Mouse (Mus musculus) bone marrow, adult 2 months (tissue): ENCODE data around the gene Dbh. TPM values are rescaled to one million over a fixed set of nuclear protein-coding genes. Genes with fewer than 3 reads are reported as not detected.

ENCODE experiments used
- H3K27ac ChIP-seq: fragments of 200-500 bp; 2 replicates; pipeline ENCODE4 v1.5.1; 2012; ENCODE audit warnings: low read depth, mild to moderate bottlenecking, control low read depth, inconsistent platforms, low read length; ENCODE audit not compliant: control insufficient read depth, poor library complexity, insufficient read depth
- H3K4me1 ChIP-seq: fragments of 200-500 bp; 2 replicates; pipeline ENCODE4 v1.6.1; 2011; ENCODE audit warnings: low read length; ENCODE audit not compliant: control insufficient read depth, insufficient read depth
- H3K4me3 ChIP-seq: fragments of 200-500 bp; replicated peaks from 2 replicates; pipeline ENCODE3; 2011; ENCODE audit warnings: mild to moderate bottlenecking, low read depth, low read length, control low read depth; ENCODE audit not compliant: control insufficient read depth
- CTCF ChIP-seq: fragments of 200-500 bp; IDR thresholded peaks from 2 replicates; pipeline ENCODE4 v1.5.1; 2011; ENCODE audit warnings: low read length, control low read depth; ENCODE audit not compliant: control insufficient read depth, insufficient read depth
- POLR2A ChIP-seq: fragments of 200-500 bp; IDR thresholded peaks from 2 replicates; pipeline ENCODE4 v1.6.1; 2011; ENCODE audit warnings: low read depth, mild to moderate bottlenecking, control low read depth, low read length, borderline replicate concordance; ENCODE audit not compliant: control insufficient read depth
- WGBS: fragments of 180-500 bp; shearing (Covaris S2); methylation state at CpG from one replicate; pipeline ENCODE4 v1.1.7; 2018; 5-methylcytosine and 5-hydroxymethylcytosine counted together
- polyA plus RNA-seq: library from polyadenylated mRNA; stranded (reverse); fragments of >200 nt; gene quantifications from 2 replicates; pipeline ENCODE4 v1.2.4, GENCODE M21; 2011; ENCODE audit warnings: low replicate concordance; ENCODE audit not compliant: missing spikeins, insufficient read depth, insufficient read length

Dbh gene
- polyA plus RNA-seq, 1 experiment = not detected

DNA sequence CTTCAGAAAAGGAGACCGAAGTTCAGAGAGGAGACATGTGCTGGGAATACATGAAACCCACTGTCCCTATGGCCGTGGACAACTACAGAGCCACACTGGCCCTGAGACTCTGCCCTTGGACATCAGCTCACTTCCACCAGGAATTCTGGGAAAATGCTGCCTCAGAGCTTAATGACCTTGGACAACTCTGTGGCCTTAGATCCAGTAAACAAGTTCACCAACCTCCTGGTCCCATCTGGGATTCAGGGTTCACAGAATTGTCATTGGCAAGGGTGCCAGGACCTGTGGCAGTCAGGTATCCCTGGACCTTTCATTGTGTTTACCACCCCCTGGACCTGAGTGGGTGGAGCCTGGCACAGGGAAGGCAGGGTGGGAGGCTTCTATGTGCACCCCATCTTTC lies 50.5 kb downstream of the Dbh start:
- WGBS = 75% methylated on average over 2 of the region's 2 CpGs
- TF ChIP-seq CTCF (no peak), POLR2A (no peak)

DNA sequence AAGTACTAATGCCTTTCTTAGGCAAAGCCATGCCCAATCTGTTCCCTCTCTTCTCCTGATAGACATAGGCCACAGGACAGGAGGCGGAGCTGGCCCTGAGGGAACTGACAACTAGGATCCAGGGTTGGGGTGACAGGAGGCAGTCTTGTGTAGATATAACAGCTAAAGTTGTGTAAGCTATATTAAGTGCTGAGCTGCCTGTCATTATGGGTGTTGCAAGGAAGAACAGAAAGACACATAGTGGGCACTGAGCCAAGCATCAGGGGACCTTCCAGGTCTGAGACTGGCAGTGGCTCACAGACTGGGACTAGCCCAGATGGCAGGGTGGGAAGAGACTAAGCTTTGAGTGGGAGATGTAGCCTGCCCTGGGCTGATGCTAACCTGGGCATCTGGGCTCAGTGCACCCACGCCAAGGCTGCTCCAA lies 53.1 kb downstream of the Dbh start:
- 68% methylated on average over 2 of the region's 2 CpGs for WGBS
- TF ChIP-seq CTCF = no peak
- no peak for TF ChIP-seq POLR2A
- Histone ChIP-seq H3K4me3 (no peak overlapping the region), H3K27ac (no peak overlapping the region), H3K4me1 (no peaks in the 10 kb centered on the region)

More for the DNA sequence above, 50.5 kb downstream of the Dbh start:
- H3K27ac ChIP-seq = no peak overlapping the region
- peaks cover 2% of the 10 kb centered on the region for H3K4me1 ChIP-seq
- H3K4me3 ChIP-seq = no peak overlapping the region

DNA sequence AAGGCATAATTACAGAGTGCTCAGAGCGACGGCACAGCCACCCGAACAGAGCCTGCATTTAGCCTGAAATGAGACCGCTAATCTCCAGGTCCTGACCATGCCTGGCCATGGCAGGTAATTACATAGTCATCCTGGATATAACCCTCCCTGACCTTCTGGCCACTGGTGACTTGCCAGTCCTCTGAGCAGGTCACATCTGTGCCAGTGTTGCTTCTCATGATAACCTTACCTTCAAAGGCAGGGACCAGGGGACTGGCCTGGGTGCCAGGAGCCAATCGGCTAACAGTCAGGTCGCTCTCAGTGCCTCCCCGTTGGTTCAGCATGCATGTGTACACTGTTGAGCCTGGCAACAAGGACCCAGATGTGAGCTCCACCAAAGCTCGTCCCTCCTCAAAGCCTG lies 53.5 kb downstream of the Dbh start:
- Histone ChIP-seq H3K4me3 (no peak overlapping the region), H3K4me1 (no peaks in the 10 kb centered on the region), H3K27ac (no peak overlapping the region)
- TF ChIP-seq CTCF (no peak), POLR2A (no peak)
- 86% methylated on average over 8 of the region's 8 CpGs for WGBS

DNA sequence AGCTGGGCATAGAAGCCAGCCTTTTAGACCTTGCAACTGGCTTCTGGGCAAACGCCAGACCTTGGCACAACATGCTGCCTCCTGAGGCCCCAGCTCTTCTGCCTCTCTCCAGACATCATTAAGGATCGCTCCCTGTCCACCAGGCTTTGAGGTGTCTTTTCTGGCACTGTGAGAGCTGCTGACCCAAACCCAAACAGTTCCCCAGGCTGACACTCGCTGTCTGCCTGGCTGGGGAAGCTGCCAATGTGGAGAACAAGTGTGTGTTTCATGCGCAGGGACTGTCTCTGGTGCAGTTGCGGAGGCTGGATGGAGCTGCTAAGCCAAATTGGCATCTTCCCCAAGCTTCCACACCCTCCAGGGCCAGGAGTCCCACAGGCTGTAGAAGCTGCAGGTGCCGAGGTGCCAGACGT lies 58.0 kb downstream of the Dbh start:
- no peak overlapping the region for H3K4me3 ChIP-seq
- WGBS = 79% methylated on average over 7 of the region's 7 CpGs
- H3K27ac ChIP-seq = no peak overlapping the region
- TF ChIP-seq CTCF (no peak), POLR2A (no peak)
- H3K4me1 ChIP-seq = no peaks in the 10 kb centered on the region

DNA sequence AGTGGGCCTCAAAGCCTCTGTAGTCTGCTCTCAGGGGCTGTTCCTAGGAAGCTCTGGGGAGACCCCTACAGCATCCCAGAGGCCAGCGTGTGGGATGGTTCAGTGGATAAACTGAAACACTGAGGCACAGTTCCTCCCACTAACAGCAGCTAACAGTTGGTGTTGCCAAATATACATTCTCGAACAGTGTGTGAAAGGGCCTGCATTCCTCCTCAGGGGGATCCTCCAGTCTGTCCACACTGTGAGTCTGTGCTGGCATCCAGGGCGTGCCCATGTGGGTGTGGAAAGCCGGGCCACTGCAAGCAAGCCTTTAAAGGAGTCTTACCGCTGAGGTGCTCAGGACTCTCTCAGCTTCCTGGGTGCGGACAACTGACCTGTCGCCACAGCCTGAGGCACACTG lies 61.5 kb downstream of the Dbh start:
- no peak overlapping the region for H3K27ac ChIP-seq
- H3K4me3 ChIP-seq = no peak overlapping the region
- no peak for TF ChIP-seq POLR2A
- TF ChIP-seq CTCF = no peak
- no peaks in the 10 kb centered on the region; the same call in 1 of the 2 replicates for H3K4me1 ChIP-seq
- WGBS = 78% methylated on average over 7 of the region's 7 CpGs

DNA sequence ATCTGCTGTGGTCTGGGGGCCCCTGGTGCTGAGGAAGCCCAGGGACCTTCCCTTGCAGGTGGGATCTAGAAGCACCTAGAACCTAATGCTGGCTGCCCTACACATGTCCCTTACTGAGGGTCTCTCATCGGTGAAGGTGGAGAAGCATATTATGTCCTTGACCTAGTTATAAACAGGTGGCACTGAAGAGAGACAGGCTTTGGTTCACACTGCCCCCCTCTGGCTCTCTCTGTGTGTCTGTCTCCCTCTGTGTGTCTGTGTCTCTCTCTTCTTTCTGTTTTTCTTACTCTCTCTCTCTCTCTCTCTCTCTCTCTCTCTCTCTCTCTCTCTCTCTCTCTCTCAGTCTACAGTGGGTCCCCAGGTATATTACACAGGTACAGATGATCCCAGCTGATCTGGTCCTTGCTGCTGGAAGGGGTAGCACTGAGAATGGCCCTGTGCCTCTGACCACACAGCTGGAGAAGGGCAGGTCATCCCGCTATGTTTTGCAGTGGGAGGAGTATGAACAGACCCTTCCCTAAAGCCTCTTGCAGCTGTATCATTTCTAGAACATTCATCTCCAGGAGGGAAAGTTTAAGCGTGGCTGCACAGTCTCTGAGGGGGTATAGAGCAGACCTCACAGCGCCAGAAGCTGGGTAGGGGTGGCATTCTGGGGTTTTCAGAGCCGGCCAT lies 63.9 kb downstream of the Dbh start:
- no peak for TF ChIP-seq CTCF
- TF ChIP-seq POLR2A = no peak
- H3K27ac ChIP-seq = no peak overlapping the region
- H3K4me1 ChIP-seq = no peaks in the 10 kb centered on the region; the same call in 1 of the 2 replicates
- no peak overlapping the region for H3K4me3 ChIP-seq
- 74% methylated on average over 5 of the region's 5 CpGs for WGBS

DNA sequence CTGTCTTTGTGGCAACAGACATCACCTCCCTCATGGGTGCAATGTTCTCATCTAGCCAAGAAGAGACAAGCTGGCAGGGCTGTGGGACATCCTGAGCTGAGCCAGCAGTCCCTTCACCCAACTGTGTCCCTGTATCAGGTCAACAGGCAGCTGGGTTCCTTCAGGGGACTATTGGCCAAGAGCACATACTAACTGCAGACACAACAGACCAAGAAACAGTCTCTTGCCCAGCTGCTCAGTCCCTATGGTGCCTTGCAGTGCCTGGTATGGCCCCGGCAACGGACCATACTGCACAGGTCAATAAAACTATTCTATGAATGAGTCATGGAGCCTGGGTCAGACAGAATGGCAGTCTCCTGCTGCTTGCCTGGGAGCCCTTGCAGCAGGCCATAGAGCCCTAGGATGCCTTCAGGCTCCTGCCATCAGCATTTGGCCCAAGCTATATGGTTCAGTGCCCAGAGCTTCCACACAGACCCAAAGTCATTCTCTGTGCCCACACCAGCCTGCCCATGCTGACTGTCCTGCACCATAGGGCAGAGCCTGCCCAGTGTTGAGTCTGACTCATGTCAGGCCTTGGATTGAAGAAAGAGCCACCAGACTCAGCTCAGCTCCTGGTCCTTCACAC lies 64.6 kb downstream of the Dbh start:
- no peak overlapping the region for H3K27ac ChIP-seq
- WGBS = 90% methylated on average over 2 of the region's 2 CpGs
- H3K4me3 ChIP-seq = no peak overlapping the region
- no peak for TF ChIP-seq CTCF
- TF ChIP-seq POLR2A = no peak
- H3K4me1 ChIP-seq = no peaks in the 10 kb centered on the region; the same call in 1 of the 2 replicates

DNA sequence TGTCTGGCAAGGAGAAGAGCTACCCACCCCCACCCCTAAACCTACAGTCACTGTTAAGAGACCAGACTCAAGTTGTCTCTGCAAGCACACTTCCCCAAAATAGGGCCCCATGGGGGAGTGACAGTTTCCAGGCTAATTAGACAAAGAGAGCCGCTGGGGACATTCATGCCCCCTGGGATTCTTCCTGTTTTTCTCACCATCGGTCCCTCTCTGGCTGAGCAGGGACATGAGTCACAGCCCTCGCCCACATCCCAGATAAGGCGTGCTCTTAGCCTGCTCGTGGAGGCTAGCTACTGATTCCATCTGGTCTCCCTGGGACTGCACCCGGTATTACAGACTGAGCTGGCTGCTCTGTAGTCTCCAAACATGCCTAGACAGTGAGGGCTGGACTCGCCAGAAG lies 67.3 kb downstream of the Dbh start:
- 13% methylated on average over 7 of the region's 7 CpGs for WGBS
- Histone ChIP-seq H3K4me3 (no peak overlapping the region), H3K27ac (no peak overlapping the region), H3K4me1 (no peaks in the 10 kb centered on the region; the same call in 1 of the 2 replicates)
- TF ChIP-seq CTCF (no peak), POLR2A (no peak)

Other genes starting within 250 kb of the Dbh start
- gene Surf2, start 248.9 kb upstream of the Dbh start, polyA plus RNA-seq = 17.7 and 36.9 TPM in 2 replicates
- gene Surf1, start 248.7 kb upstream of the Dbh start, polyA plus RNA-seq = 32.1 and 58.4 TPM in 2 replicates
- gene Surf4, start 231.3 kb upstream of the Dbh start, polyA plus RNA-seq = 18.0 and 32.3 TPM in 2 replicates
- gene Stkld1, start 231.2 kb upstream of the Dbh start, polyA plus RNA-seq = 0.70 TPM in 1 of 2 replicates, not detected in the other
- gene Rexo4, start 200.8 kb upstream of the Dbh start, polyA plus RNA-seq = 17.7 and 29.5 TPM in 2 replicates
- gene Adamts13, start 191.8 kb upstream of the Dbh start, polyA plus RNA-seq = not detected in 2 replicates
- gene Cacfd1, start 155.3 kb upstream of the Dbh start, polyA plus RNA-seq = 11.8 and 20.8 TPM in 2 replicates
- gene Slc2a6, start 137.2 kb upstream of the Dbh start, polyA plus RNA-seq = 6.3 and 26.1 TPM in 2 replicates
- gene Mymk, start 93.1 kb upstream of the Dbh start, polyA plus RNA-seq = not detected in 2 replicates
- 0.85 TPM in 1 of 2 replicates, not detected in the other for gene Adamtsl2, start 85.9 kb upstream of the Dbh start, polyA plus RNA-seq
- not detected in 2 replicates for gene Fam163b, start 22.7 kb upstream of the Dbh start, polyA plus RNA-seq
- gene Sardh, start 83.1 kb downstream of the Dbh start, polyA plus RNA-seq = 4.1 and 13.5 TPM in 2 replicates